Mouse (Mus musculus): ENCODE results near the gene Col23a1. TPM values are rescaled to one million over a fixed set of nuclear protein-coding genes. Genes with fewer than 3 reads are reported as not detected.
A peak's percentile ranks its signal among the peaks of the same experiment; 100 is the strongest.
"Not testable (repeated sequence)": the region's sequence is repeated elsewhere in the genome, so short reads cannot be mapped to it uniquely, and the experiment has no call there.

Gene Col23a1
- total and polyA plus RNA-seq, 2 experiments from 2014 or later = 3.2 to 12.6 TPM

DNA sequence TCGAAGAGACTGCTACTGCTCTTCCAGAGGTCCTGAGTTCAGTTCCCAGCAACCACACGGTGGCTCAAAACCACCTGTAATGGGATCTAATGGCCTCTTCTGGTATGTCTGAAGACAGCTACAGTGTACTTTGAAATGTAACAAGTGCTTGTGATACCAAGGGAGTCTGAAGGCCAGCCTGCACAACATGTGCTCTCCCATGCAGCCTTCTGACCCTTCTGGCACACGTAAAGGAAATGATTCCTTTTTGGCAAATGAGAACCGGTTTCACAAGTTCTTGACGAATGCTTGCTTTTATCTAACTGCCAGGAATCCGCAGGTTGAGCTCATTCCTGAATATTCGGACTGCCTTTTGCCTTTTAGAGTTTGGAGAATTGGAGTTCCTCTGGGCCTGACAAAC is 325.4 kb downstream of the Col23a1 start:
- Histone ChIP-seq H3K4me2 (ENCODE audit: low read depth) (peak overlapping the region; percentile 51), H3K27me3 (ENCODE audit: insufficient read depth, low read length) (no peaks in the 10 kb centered on the region), H3K4me1 (ENCODE audit: insufficient read depth) (0 out of 2 replicates have a peak, but pooled peaks cover 3% of the 10 kb centered on the region), H3K36me3 (ENCODE audit: insufficient read depth) (no peaks in the 10 kb centered on the region), H3K4me3 (ENCODE audit: low read depth, low read length) (peak overlapping the region; percentile 27; the same call in 1 of the 2 replicates), H3K9ac (peak overlapping the region; percentile 47), H3K27ac (ENCODE audit: low read depth, low read length) (no peak overlapping the region), H3K9me3 (ENCODE audit: low read length) (no peaks in the 10 kb centered on the region)
- TF ChIP-seq CTCF (IDR thresholded peaks at IDR 0.05; ENCODE audit: low read depth) = no peak
- no peak for DNase-seq
- no peak for ATAC-seq
- 52% methylated on average over 7 of the region's 7 CpGs for WGBS

GRCm38 (mm10) chr11:51615601-51616000 is 325.9 kb downstream of the Col23a1 start:
- H3K9ac ChIP-seq = peak overlapping the region; percentile 47
- no peaks in the 10 kb centered on the region for H3K36me3 ChIP-seq (ENCODE audit: insufficient read depth)
- H3K4me1 ChIP-seq (ENCODE audit: insufficient read depth) = 0 out of 2 replicates have a peak, but pooled peaks cover 3% of the 10 kb centered on the region
- ATAC-seq (no peak), DNase-seq (no peak)
- H3K4me2 ChIP-seq (ENCODE audit: low read depth) = peak overlapping the region; percentile 51
- H3K4me3 ChIP-seq (ENCODE audit: low read depth, low read length) = peak overlapping the region; percentile 27
- no peaks in the 10 kb centered on the region for H3K27me3 ChIP-seq (ENCODE audit: insufficient read depth, low read length)
- no peaks in the 10 kb centered on the region for H3K9me3 ChIP-seq (ENCODE audit: low read length)
- 0 out of 2 replicates have a peak overlapping the region, but pooled peaks have one; percentile 15 for H3K27ac ChIP-seq (ENCODE audit: low read depth, low read length)
- 7% methylated on average over 14 of the region's 14 CpGs for WGBS
- no peak for TF ChIP-seq CTCF (IDR thresholded peaks at IDR 0.05; ENCODE audit: low read depth)

DNA sequence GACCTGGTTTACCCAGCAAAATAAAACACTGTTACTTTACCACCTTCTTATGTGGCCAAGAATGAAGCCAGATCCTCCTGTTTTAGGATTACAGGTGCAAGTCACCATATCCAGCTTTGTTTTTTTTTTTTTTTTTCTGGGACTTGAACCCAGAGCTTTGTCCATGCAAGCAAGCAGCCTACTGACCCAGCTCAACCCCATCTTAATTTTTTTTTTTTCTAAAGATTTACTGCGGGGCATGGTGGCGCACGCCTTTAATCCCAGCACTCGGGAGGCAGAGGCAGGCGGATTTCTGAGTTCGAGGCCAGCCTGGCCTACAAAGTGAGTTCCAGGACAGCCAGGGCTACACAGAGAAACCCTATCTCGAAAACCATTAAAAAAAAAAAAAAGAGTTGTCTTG is 326.4 kb downstream of the Col23a1 start:
- H3K9ac ChIP-seq; H3K36me3 ChIP-seq (ENCODE audit: insufficient read depth); H3K4me1 ChIP-seq (ENCODE audit: insufficient read depth); H3K4me3 ChIP-seq (ENCODE audit: low read depth, low read length); H3K27me3 ChIP-seq (ENCODE audit: insufficient read depth, low read length); ATAC-seq; DNase-seq; H3K27ac ChIP-seq (ENCODE audit: low read depth, low read length); H3K9me3 ChIP-seq (ENCODE audit: low read length): not testable (repeated sequence)
- WGBS = 92% methylated on average over 7 of the region's 7 CpGs
- H3K4me2 ChIP-seq (ENCODE audit: low read depth) = peak overlapping the region; percentile 51

DNA sequence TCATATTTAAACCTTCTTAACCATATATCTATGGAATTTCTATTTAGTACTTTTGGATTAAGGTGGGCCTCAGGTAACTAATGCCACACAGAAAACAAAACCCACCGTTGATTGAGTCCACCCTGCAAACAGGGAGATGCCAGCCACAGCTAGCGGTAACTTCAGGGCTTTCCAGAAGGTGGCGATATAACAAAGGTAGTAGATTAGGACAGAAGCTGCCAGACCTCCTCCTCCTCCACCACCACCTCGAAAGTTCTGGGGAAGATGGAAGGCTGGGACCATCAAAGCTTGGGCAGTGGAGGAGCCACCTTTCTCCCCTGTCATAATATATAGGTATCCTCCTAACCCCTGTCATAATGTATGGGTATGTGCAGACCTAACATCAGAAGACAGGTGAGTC is 328.0 kb downstream of the Col23a1 start:
- no peak for ATAC-seq

GRCm38 (mm10) chr11:51618894-51619408 is 329.2 kb downstream of the Col23a1 start:
- Histone ChIP-seq H3K4me2 (ENCODE audit: low read depth) (peak overlapping the region; percentile 78), H3K4me1 (ENCODE audit: insufficient read depth) (0 out of 2 replicates have a peak, but pooled peaks cover 3% of the 10 kb centered on the region), H3K27ac (ENCODE audit: low read depth, low read length) (no peak overlapping the region), H3K9me3 (ENCODE audit: low read length) (no peaks in the 10 kb centered on the region), H3K36me3 (ENCODE audit: insufficient read depth) (peaks cover 20% of the 10 kb centered on the region), H3K9ac (peak overlapping the region; percentile 72; the same call in 1 of the 2 replicates), H3K4me3 (ENCODE audit: low read depth, low read length) (peak overlapping the region; percentile 95), H3K27me3 (ENCODE audit: insufficient read depth, low read length) (no peaks in the 10 kb centered on the region)
- 52% methylated on average over 8 of the region's 8 CpGs for WGBS
- no peak for TF ChIP-seq CTCF (IDR thresholded peaks at IDR 0.05; ENCODE audit: low read depth)
- ATAC-seq (no peak; the same call in none of the 2 replicates), DNase-seq (no peak)

More for the DNA sequence above, 328.0 kb downstream of the Col23a1 start:
- Histone ChIP-seq H3K4me2 (ENCODE audit: low read depth) (no peak overlapping the region), H3K9ac (no peak overlapping the region), H3K4me1 (ENCODE audit: insufficient read depth) (0 out of 2 replicates have a peak, but pooled peaks cover 3% of the 10 kb centered on the region), H3K27me3 (ENCODE audit: insufficient read depth, low read length) (no peaks in the 10 kb centered on the region), H3K4me3 (ENCODE audit: low read depth, low read length) (no peak overlapping the region), H3K27ac (ENCODE audit: low read depth, low read length) (no peak overlapping the region), H3K9me3 (ENCODE audit: low read length) (no peaks in the 10 kb centered on the region), H3K36me3 (ENCODE audit: insufficient read depth) (peaks cover 8% of the 10 kb centered on the region; the same call in 1 of the 2 replicates)
- DNase-seq = peak; percentile 66
- TF ChIP-seq CTCF (IDR thresholded peaks at IDR 0.05; ENCODE audit: low read depth) = peak; percentile 79
- WGBS = under 1% methylated on average over 4 of the region's 4 CpGs

- H3K27me3 ChIP-seq (ENCODE audit: insufficient read depth, low read length) = no peaks in the 10 kb centered on the region
- 0 out of 2 replicates have a peak, but pooled peaks cover 3% of the 10 kb centered on the region for H3K4me1 ChIP-seq (ENCODE audit: insufficient read depth)
- peak within 1 kb of the TSS; percentile 95 for H3K4me3 ChIP-seq (ENCODE audit: low read depth, low read length)
- H3K36me3 ChIP-seq (ENCODE audit: insufficient read depth) = peaks cover 26% of the 10 kb centered on the region
- H3K27ac ChIP-seq (ENCODE audit: low read depth, low read length) = no peak within 1 kb of the TSS
- under 1% methylated on average over 51 of the region's 51 CpGs for WGBS
- H3K4me2 ChIP-seq (ENCODE audit: low read depth) = peak within 1 kb of the TSS; percentile 78
- ATAC-seq (peak; percentile 98), DNase-seq (peak; percentile 95)
- peak within 1 kb of the TSS; percentile 72 for H3K9ac ChIP-seq
- no peak for TF ChIP-seq CTCF (IDR thresholded peaks at IDR 0.05; ENCODE audit: low read depth)
- H3K9me3 ChIP-seq (ENCODE audit: low read length) = no peaks in the 10 kb centered on the region
Observed at GRCm38 (mm10) chr11:51619409-51620060, 329.8 kb downstream of the Col23a1 start, which contains the start of gene Nhp2. Gene Nhp2 (plus strand): TSS chr11:51619735.

GRCm38 (mm10) chr11:51620084-51620483 is 330.4 kb downstream of the Col23a1 start:
- Histone ChIP-seq H3K27ac (ENCODE audit: low read depth, low read length) (no peak overlapping the region), H3K9ac (peak overlapping the region; percentile 72), H3K9me3 (ENCODE audit: low read length) (no peaks in the 10 kb centered on the region), H3K27me3 (ENCODE audit: insufficient read depth, low read length) (no peaks in the 10 kb centered on the region), H3K36me3 (ENCODE audit: insufficient read depth) (peaks cover 32% of the 10 kb centered on the region), H3K4me3 (ENCODE audit: low read depth, low read length) (peak overlapping the region; percentile 95), H3K4me1 (ENCODE audit: insufficient read depth) (0 out of 2 replicates have a peak, but pooled peaks cover 3% of the 10 kb centered on the region), H3K4me2 (ENCODE audit: low read depth) (peak overlapping the region; percentile 78)
- WGBS = 3% methylated on average over 11 of the region's 11 CpGs
- DNase-seq (no peak), ATAC-seq (no peak)
- TF ChIP-seq CTCF (IDR thresholded peaks at IDR 0.05; ENCODE audit: low read depth) = no peak

Measured in forebrain, postnatal 0 days (tissue).